Mouse (Mus musculus) cerebellum, adult 2 months (tissue): ENCODE results near the gene Tmem269.

Experiments used
- CTCF ChIP-seq: fragments of 200-500 bp; IDR thresholded peaks from 2 replicates; pipeline ENCODE4 v1.5.1; 2011; ENCODE audit warnings: low read depth, mild to moderate bottlenecking, control low read depth, low read length, moderate library complexity, borderline replicate concordance; ENCODE audit not compliant: insufficient read depth
- POLR2A ChIP-seq: fragments of 200-500 bp; IDR thresholded peaks from 2 replicates; pipeline ENCODE4 v1.6.1; 2011; ENCODE audit warnings: low read length, control low read depth, borderline replicate concordance; ENCODE audit not compliant: insufficient read depth

DNA sequence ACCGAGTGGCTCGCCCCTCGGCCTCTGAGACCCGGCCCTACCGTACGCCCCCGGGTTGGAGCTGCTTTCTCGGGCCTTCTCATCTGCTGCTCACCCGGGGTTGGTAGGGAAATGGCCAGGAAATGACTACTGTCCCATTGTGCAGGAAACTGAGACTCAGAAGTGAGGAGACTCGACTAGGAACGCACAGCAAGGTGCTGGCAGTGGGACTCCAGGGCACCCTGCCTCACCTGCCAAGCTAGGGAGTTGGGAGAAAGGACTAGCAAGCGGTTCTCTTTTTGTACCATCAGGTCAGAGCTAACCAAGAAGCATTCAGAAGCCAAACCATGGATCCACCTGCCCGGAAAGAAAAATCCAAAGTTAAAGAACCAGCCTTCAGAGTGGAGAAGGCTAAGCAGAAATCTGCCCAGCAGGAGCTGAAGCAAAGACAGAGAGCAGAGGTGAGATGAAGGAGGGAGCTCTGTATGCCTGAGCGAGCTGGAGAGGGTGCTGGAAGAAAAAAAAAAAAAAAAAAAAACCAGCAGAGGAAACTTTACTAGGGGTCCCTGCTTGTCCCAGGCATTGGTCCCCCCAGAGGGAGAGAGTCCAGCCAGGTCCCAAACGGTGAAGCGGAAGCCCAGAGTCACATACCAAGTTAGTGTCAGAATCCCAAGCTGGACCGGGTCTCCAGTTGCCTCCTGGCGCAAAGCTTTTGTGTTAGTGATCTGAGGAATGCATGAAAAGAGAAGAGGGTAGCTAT is 22.3 kb downstream of the Tmem269 start:
- no peak for TF ChIP-seq POLR2A
- no peak for TF ChIP-seq CTCF
